Comparison of ENCODE assay signal across 9 mouse cellular contexts in the genomic region with DNA sequence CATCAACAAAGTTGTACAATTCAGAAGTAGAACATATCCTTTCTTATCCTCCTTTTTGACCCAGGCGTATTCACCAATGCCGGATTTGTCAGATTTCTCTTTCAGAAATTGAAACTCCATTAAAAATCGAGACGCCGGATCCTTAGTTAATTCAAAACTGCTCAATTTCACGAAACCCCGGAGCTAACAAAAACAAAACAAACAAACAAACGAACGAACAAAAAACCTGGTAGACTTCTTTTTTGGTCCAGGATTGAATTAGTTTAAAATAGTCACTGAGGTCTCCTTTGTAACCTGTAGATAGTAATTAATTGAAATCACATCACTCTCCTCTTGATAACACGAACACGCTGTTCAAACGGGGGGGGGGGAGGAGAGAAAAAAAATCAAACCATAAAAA. TPM values are rescaled to one million over a fixed set of nuclear protein-coding genes. Genes with fewer than 3 reads are reported as not detected.
A peak's percentile ranks its signal among the peaks of the same experiment; 100 is the strongest.
DNase-seq lines count a peak whose midpoint lies in the region; ATAC-seq lines count a peak whose summit lies in the region.
"Had no signal": no experiment of that assay in that cellular context is flagged by ENCODE, and none has a peak within 500 bp of the region (broad histone marks: within the 10 kb centered on the region; RNA-seq: fewer than 3 reads in every experiment).

No protein-coding gene starts in this region.

- 12% methylated on average over 12 of the region's 12 CpGs for WGBS in kidney, embryonic 15.5 days
- 4% methylated on average over 12 of the region's 12 CpGs for WGBS in embryonic facial prominence, embryonic 13.5 days
- 8% methylated on average over 12 of the region's 12 CpGs for WGBS in hindbrain, embryonic 16.5 days
- 3% methylated on average over 12 of the region's 12 CpGs for WGBS in neural tube, embryonic 13.5 days

- H3K4me1 ChIP-seq in kidney, embryonic 15.5 days: peaks cover 41% of the 10 kb centered on the region
- peaks cover 45% of the 10 kb centered on the region for H3K4me1 ChIP-seq in embryonic facial prominence, embryonic 13.5 days
- peaks cover 31% of the 10 kb centered on the region for H3K4me1 ChIP-seq in hindbrain, embryonic 16.5 days (ENCODE audit: control insufficient read depth, insufficient read depth, low read depth, low read length)
- peaks cover 92% of the 10 kb centered on the region for H3K4me1 ChIP-seq in neural tube, embryonic 13.5 days (replicated peaks)

- peak overlapping the region; percentile 94 for H3K4me2 ChIP-seq in kidney, embryonic 15.5 days
- H3K4me2 ChIP-seq in embryonic facial prominence, embryonic 13.5 days: peak overlapping the region; percentile 95
- H3K4me2 ChIP-seq in hindbrain, embryonic 16.5 days (ENCODE audit: low read length): peak overlapping the region; percentile 78
- peak overlapping the region; percentile 94 for H3K4me2 ChIP-seq in neural tube, embryonic 13.5 days

- intact Hi-C loops in left cerebral cortex, postnatal 25 days (cut with DNase I): no loop called here

- no peak for ATAC-seq in kidney, embryonic 15.5 days (replicated peaks; ENCODE audit: low FRiP score)
- ATAC-seq in embryonic facial prominence, embryonic 13.5 days (ENCODE audit: insufficient number of reproducible peaks, insufficient read depth, low FRiP score, low TSS enrichment, low read depth): no peak
- no peak for ATAC-seq in hindbrain, embryonic 16.5 days
- ATAC-seq in neural tube, embryonic 13.5 days (ENCODE audit: low read depth): no peak
- ATAC-seq in frontal cortex, adult (ENCODE audit: low TSS enrichment): no peak

- peaks cover 83% of the 10 kb centered on the region for H3K27me3 ChIP-seq in kidney, embryonic 15.5 days
- peaks cover 82% of the 10 kb centered on the region for H3K27me3 ChIP-seq in embryonic facial prominence, embryonic 13.5 days
- H3K27me3 ChIP-seq in hindbrain, embryonic 16.5 days (replicated peaks; ENCODE audit: control insufficient read depth, insufficient read depth, low read length): peaks cover 5% of the 10 kb centered on the region; the same call in 1 of the 2 replicates
- peaks cover 74% of the 10 kb centered on the region for H3K27me3 ChIP-seq in neural tube, embryonic 13.5 days

- H3K9ac ChIP-seq in kidney, embryonic 15.5 days: peak overlapping the region; percentile 29; the same call in 1 of the 2 replicates
- H3K9ac ChIP-seq in embryonic facial prominence, embryonic 13.5 days: no peak overlapping the region; the same call in 1 of the 2 replicates
- no peak overlapping the region for H3K9ac ChIP-seq in hindbrain, embryonic 16.5 days (ENCODE audit: low read depth, low read length)
- peak overlapping the region; percentile 85 for H3K9ac ChIP-seq in neural tube, embryonic 13.5 days

- no peak for DNase-seq in kidney, postnatal 4 days
- no peak for DNase-seq in adrenal gland, postnatal 4 days (ENCODE audit: low spot score in 2 of 2)
- no peak for DNase-seq in left cerebral cortex, postnatal 25 days (ENCODE audit: low spot score in 2 of 2)

- no peak overlapping the region for H3K27ac ChIP-seq in kidney, embryonic 15.5 days
- no peak overlapping the region for H3K27ac ChIP-seq in embryonic facial prominence, embryonic 13.5 days
- no peak overlapping the region for H3K27ac ChIP-seq in hindbrain, embryonic 16.5 days (ENCODE audit: low read depth, low read length)
- peak overlapping the region; percentile 88; the same call in 1 of the 2 replicates for H3K27ac ChIP-seq in neural tube, embryonic 13.5 days (replicated peaks)

- H3K9me3 ChIP-seq in kidney, embryonic 15.5 days (replicated peaks): no peaks in the 10 kb centered on the region
- no peaks in the 10 kb centered on the region for H3K9me3 ChIP-seq in embryonic facial prominence, embryonic 13.5 days
- H3K9me3 ChIP-seq in hindbrain, embryonic 16.5 days (ENCODE audit: control insufficient read depth, low read length): no peaks in the 10 kb centered on the region
- no peaks in the 10 kb centered on the region for H3K9me3 ChIP-seq in neural tube, embryonic 13.5 days

- H3K4me3 ChIP-seq in kidney, embryonic 15.5 days (replicated peaks): peak overlapping the region; percentile 64
- peak overlapping the region; percentile 66 for H3K4me3 ChIP-seq in embryonic facial prominence, embryonic 13.5 days
- peak overlapping the region; percentile 64 for H3K4me3 ChIP-seq in hindbrain, embryonic 16.5 days (ENCODE audit: low read length)
- peak overlapping the region; percentile 71 for H3K4me3 ChIP-seq in neural tube, embryonic 13.5 days

- no peaks in the 10 kb centered on the region for H3K36me3 ChIP-seq in kidney, embryonic 15.5 days
- H3K36me3 ChIP-seq in embryonic facial prominence, embryonic 13.5 days: no peaks in the 10 kb centered on the region
- no peaks in the 10 kb centered on the region for H3K36me3 ChIP-seq in hindbrain, embryonic 16.5 days (ENCODE audit: control insufficient read depth, insufficient read depth, low read length)
- no peaks in the 10 kb centered on the region for H3K36me3 ChIP-seq in neural tube, embryonic 13.5 days
- H3K36me3 ChIP-seq: G1E had no signal

RNA-seq across cellular contexts. Expression of a gene that starts 16.5 kb away (rescaled TPM):
- 16.5 and 16.9 TPM in 2 replicates for polyA plus RNA-seq in kidney, embryonic 15.5 days (2015; fragmentation: Nextera tagmentation; extraction: Ambion mirVana)
- polyA plus RNA-seq in embryonic facial prominence, embryonic 13.5 days (2015; fragmentation: Nextera tagmentation; extraction: Ambion mirVana): 7.1 and 9.4 TPM in 2 replicates
- polyA plus RNA-seq in hindbrain, embryonic 16.5 days (2015; fragmentation: Nextera tagmentation; extraction: Ambion mirVana): 13.3 and 21.7 TPM in 2 replicates
- polyA plus RNA-seq in neural tube, embryonic 13.5 days (2015; fragmentation: Nextera tagmentation; extraction: Ambion mirVana): 31.3 and 35.3 TPM in 2 replicates
- total RNA-seq in adrenal gland, postnatal 4 days (2021): 10 to 100 TPM; 16.8 to 23.4 TPM
- total RNA-seq in left cerebral cortex, postnatal 25 days (2021): 1 to 10 TPM; 6.0 to 7.9 TPM
- polyA plus RNA-seq: G1E had no signal

RNA-seq across cellular contexts. Expression of a gene that starts 47.8 kb away (rescaled TPM):
- polyA plus RNA-seq in kidney, embryonic 15.5 days (2015; fragmentation: Nextera tagmentation; extraction: Ambion mirVana): 0.57 and 0.68 TPM in 2 replicates
- 0.67 and 0.79 TPM in 2 replicates for polyA plus RNA-seq in embryonic facial prominence, embryonic 13.5 days (2015; fragmentation: Nextera tagmentation; extraction: Ambion mirVana)
- polyA plus RNA-seq in hindbrain, embryonic 16.5 days (2015; fragmentation: Nextera tagmentation; extraction: Ambion mirVana): 0.26 and 0.44 TPM in 2 replicates
- polyA plus RNA-seq in neural tube, embryonic 13.5 days (2015; fragmentation: Nextera tagmentation; extraction: Ambion mirVana): 1.3 and 1.6 TPM in 2 replicates
- total RNA-seq in adrenal gland, postnatal 4 days (2021): 1 to 10 TPM in 1 of 2 experiments, under 1 TPM in 1; 0.87 to 1.1 TPM
- total RNA-seq in left cerebral cortex, postnatal 25 days (2021): 1 to 10 TPM; 2.1 to 4.2 TPM

Comparison
In these comparisons a context has a peak if more than half of its experiments do, and no peak if none do; other contexts are left out.
1. H3K9ac ChIP-seq: peak in kidney, embryonic 15.5 days (single experiment) and neural tube, embryonic 13.5 days (single experiment); none in embryonic facial prominence, embryonic 13.5 days (single experiment) and hindbrain, embryonic 16.5 days (single experiment).
2. Peak in every context shown above with its lines, with median percentiles within 50 percentile points of each other: H3K4me2 ChIP-seq and H3K4me3 ChIP-seq.